Mouse (Mus musculus) forebrain, embryonic 11.5 days (tissue): Measurements from ENCODE around the gene Morn4. TPM values are rescaled to one million over a fixed set of nuclear protein-coding genes. Genes with fewer than 3 reads are reported as not detected.

Experiments
- ATAC-seq: fragments of 200-750 bp; cut with Nextera tagmentation; replicated peaks from 2 replicates; pipeline ENCODE4 v1.8.0; 2017; ENCODE audit warnings: moderate TSS enrichment; ENCODE audit not compliant: low FRiP score
- DNase-seq: peaks from one replicate; pipeline ENCODE4 v3.0.0-alpha.2; 2017; ENCODE audit warnings: low spot score
- H3K27ac ChIP-seq: fragments of 300-500 bp; sonication (generic); 2 replicates; pipeline ENCODE4 v1.5.1; 2014; ENCODE audit warnings: low read depth, low read length
- H3K27me3 ChIP-seq: fragments of 300-500 bp; sonication (generic); 2 replicates; pipeline ENCODE4 v1.6.1; 2014; ENCODE audit warnings: mild to moderate bottlenecking, low read length, mixed read lengths; ENCODE audit not compliant: control insufficient read depth, insufficient read depth
- H3K36me3 ChIP-seq: fragments of 300-500 bp; sonication (generic); 2 replicates; pipeline ENCODE4 v1.6.1; 2014; ENCODE audit warnings: mild to moderate bottlenecking, low read length, moderate library complexity, mixed read lengths; ENCODE audit not compliant: control insufficient read depth, insufficient read depth
- H3K4me1 ChIP-seq: fragments of 300-500 bp; sonication (generic); replicated peaks from 2 replicates; pipeline ENCODE4 v1.6.1; 2014; ENCODE audit warnings: low read length, mixed read lengths; ENCODE audit not compliant: control insufficient read depth, insufficient read depth
- H3K4me2 ChIP-seq: fragments of 300-500 bp; sonication (generic); 2 replicates; pipeline ENCODE4 v1.6.1; 2014; ENCODE audit warnings: low read depth, mild to moderate bottlenecking, low read length, moderate library complexity, mixed read lengths; ENCODE audit not compliant: severe bottlenecking
- H3K4me3 ChIP-seq: fragments of 300-500 bp; sonication (generic); 2 replicates; pipeline ENCODE4 v1.5.1; 2014; ENCODE audit warnings: low read depth, low read length
- H3K9ac ChIP-seq: fragments of 300-500 bp; sonication (generic); 2 replicates; pipeline ENCODE4 v1.6.1; 2014; ENCODE audit warnings: low read length
- H3K9me3 ChIP-seq: fragments of 300-500 bp; sonication (generic); 2 replicates; pipeline ENCODE4 v1.6.1; 2016; ENCODE audit warnings: low read length, mixed read lengths; ENCODE audit not compliant: control insufficient read depth
- WGBS: fragments of 180-500 bp; shearing (Covaris S2); extraction: QIAGEN DNeasy Blood & Tissue Kit; methylation state at CpG from one replicate; pipeline ENCODE4 v1.1.7; 2014; 5-methylcytosine and 5-hydroxymethylcytosine counted together
- polyA plus RNA-seq: library from polyadenylated mRNA; unstranded; fragments of >200 nt; fragmentation: Nextera tagmentation; extraction: Ambion mirVana; gene quantifications from 2 replicates; pipeline ENCODE4 v1.2.1, GENCODE M21; 2014

Morn4 gene
- polyA plus RNA-seq, 1 experiment from 2014 or later = 52.9 TPM

GRCm38 (mm10) chr19:42045269-42046102 is 40.7 kb downstream of the Morn4 start, which contains the start of gene Hoga1:
TSS of gene Hoga1 (plus strand) at chr19:42045610.
- H3K4me3 ChIP-seq = peak within 1 kb of the TSS; percentile 29
- no peak within 1 kb of the TSS for H3K27ac ChIP-seq
- no peaks in the 10 kb centered on the region for H3K4me1 ChIP-seq
- no peaks in the 10 kb centered on the region for H3K36me3 ChIP-seq
- DNase-seq (peak; percentile 86), ATAC-seq (peak; percentile 89)
- H3K9me3 ChIP-seq = no peaks in the 10 kb centered on the region
- peak within 1 kb of the TSS; percentile 24; the same call in 1 of the 2 replicates for H3K9ac ChIP-seq
- no peaks in the 10 kb centered on the region for H3K27me3 ChIP-seq
- peak within 1 kb of the TSS; percentile 44 for H3K4me2 ChIP-seq
- WGBS = 28% methylated on average over 23 of the region's 23 CpGs

GRCm38 (mm10) chr19:42043988-42044387 is 42.2 kb downstream of the Morn4 start:
- Histone ChIP-seq H3K36me3 (no peaks in the 10 kb centered on the region), H3K4me3 (no peak overlapping the region), H3K4me2 (no peak overlapping the region), H3K27ac (no peak overlapping the region), H3K4me1 (no peaks in the 10 kb centered on the region), H3K9ac (no peak overlapping the region), H3K9me3 (no peaks in the 10 kb centered on the region), H3K27me3 (no peaks in the 10 kb centered on the region)
- DNase-seq (no peak), ATAC-seq (no peak)
- WGBS = 94% methylated on average over 6 of the region's 6 CpGs

- DNase-seq (no peak), ATAC-seq (no peak)
- no peaks in the 10 kb centered on the region for H3K27me3 ChIP-seq
- H3K4me1 ChIP-seq = peaks cover 3% of the 10 kb centered on the region; the same call in 1 of the 2 replicates
- no peaks in the 10 kb centered on the region for H3K9me3 ChIP-seq
- no peak overlapping the region for H3K4me3 ChIP-seq
- H3K27ac ChIP-seq = no peak overlapping the region
- WGBS = 91% methylated on average over 12 of the region's 12 CpGs
- no peak overlapping the region for H3K9ac ChIP-seq
- no peak overlapping the region for H3K4me2 ChIP-seq
- no peaks in the 10 kb centered on the region for H3K36me3 ChIP-seq
These were observed 47.8 kb downstream of the Morn4 start for GRCm38 (mm10) chr19:42038310-42038709.

- Histone ChIP-seq H3K4me3 (no peak overlapping the region), H3K4me2 (no peak overlapping the region), H3K9me3 (no peaks in the 10 kb centered on the region), H3K36me3 (no peaks in the 10 kb centered on the region), H3K27ac (no peak overlapping the region), H3K4me1 (peaks cover 3% of the 10 kb centered on the region; the same call in 1 of the 2 replicates), H3K27me3 (no peaks in the 10 kb centered on the region), H3K9ac (no peak overlapping the region)
- DNase-seq (no peak), ATAC-seq (no peak)
- 82% methylated on average over 11 of the region's 11 CpGs for WGBS
These were observed 48.9 kb downstream of the Morn4 start for GRCm38 (mm10) chr19:42037167-42037702.

- no peak overlapping the region for H3K27ac ChIP-seq
- H3K4me2 ChIP-seq = no peak overlapping the region
- peaks cover 3% of the 10 kb centered on the region; the same call in 1 of the 2 replicates for H3K4me1 ChIP-seq
- H3K4me3 ChIP-seq = no peak overlapping the region
- no peaks in the 10 kb centered on the region for H3K27me3 ChIP-seq
- no peaks in the 10 kb centered on the region for H3K36me3 ChIP-seq
- WGBS = 85% methylated on average over 3 of the region's 3 CpGs
- H3K9ac ChIP-seq = no peak overlapping the region
- ATAC-seq (no peak), DNase-seq (no peak)
- H3K9me3 ChIP-seq = no peaks in the 10 kb centered on the region
These were observed 49.8 kb downstream of the Morn4 start for GRCm38 (mm10) chr19:42036357-42036756.

GRCm38 (mm10) chr19:42035456-42036248 is 50.5 kb downstream of the Morn4 start, which contains the start of gene Ankrd2:
TSS of gene Ankrd2 (plus strand) at chr19:42036000.
- H3K9me3 ChIP-seq = no peaks in the 10 kb centered on the region
- H3K4me3 ChIP-seq = no peak within 1 kb of the TSS
- H3K4me2 ChIP-seq = no peak within 1 kb of the TSS
- H3K27me3 ChIP-seq = no peaks in the 10 kb centered on the region
- ATAC-seq (peak; percentile 81), DNase-seq (peak; percentile 86)
- no peak within 1 kb of the TSS for H3K27ac ChIP-seq
- no peak within 1 kb of the TSS; the same call in 1 of the 2 replicates for H3K9ac ChIP-seq
- WGBS = 69% methylated on average over 19 of the region's 19 CpGs
- peaks cover 3% of the 10 kb centered on the region; the same call in 1 of the 2 replicates for H3K4me1 ChIP-seq
- H3K36me3 ChIP-seq = no peaks in the 10 kb centered on the region

- H3K4me3 ChIP-seq = no peak overlapping the region
- no peaks in the 10 kb centered on the region for H3K9me3 ChIP-seq
- DNase-seq (no peak), ATAC-seq (no peak)
- peaks cover 3% of the 10 kb centered on the region; the same call in 1 of the 2 replicates for H3K4me1 ChIP-seq
- WGBS = 62% methylated on average over 11 of the region's 11 CpGs
- H3K27ac ChIP-seq = no peak overlapping the region
- H3K9ac ChIP-seq = no peak overlapping the region
- no peaks in the 10 kb centered on the region for H3K27me3 ChIP-seq
- no peaks in the 10 kb centered on the region for H3K36me3 ChIP-seq
- no peak overlapping the region for H3K4me2 ChIP-seq
These were observed 51.2 kb downstream of the Morn4 start for GRCm38 (mm10) chr19:42034881-42035455.

GRCm38 (mm10) chr19:42034146-42034775 is 51.9 kb downstream of the Morn4 start:
- Histone ChIP-seq H3K36me3 (no peaks in the 10 kb centered on the region), H3K4me3 (no peak overlapping the region), H3K4me1 (peaks cover 3% of the 10 kb centered on the region; the same call in 1 of the 2 replicates), H3K9ac (no peak overlapping the region), H3K27ac (no peak overlapping the region), H3K9me3 (no peaks in the 10 kb centered on the region), H3K27me3 (no peaks in the 10 kb centered on the region), H3K4me2 (no peak overlapping the region)
- no peak for DNase-seq
- no peak for ATAC-seq
- 79% methylated on average over 9 of the region's 9 CpGs for WGBS
